Mouse (Mus musculus) erythroblast, embryonic 14.5 days (primary cell): Measurements from ENCODE around the gene St3gal3.

Source experiments
- GATA1 ChIP-seq: IDR thresholded peaks from 2 replicates; pipeline ENCODE4 v1.6.1; 2012; ENCODE audit warnings: low read length, inconsistent platforms, mixed read lengths
- TAL1 ChIP-seq: IDR thresholded peaks from 3 replicates; pipeline ENCODE4 v1.6.1; 2012; ENCODE audit warnings: low read length, inconsistent platforms, mixed read lengths

GRCm38 (mm10) chr4:118112601-118113000 lies 22.1 kb downstream of the St3gal3 start:
- TF ChIP-seq TAL1 = no peak
- no peak for TF ChIP-seq GATA1
